Mouse (Mus musculus): ENCODE data around the gene Ckap2. TPM values are rescaled to one million over a fixed set of nuclear protein-coding genes. Genes with fewer than 3 reads are reported as not detected.

Gene Ckap2
- 74.0 and 77.1 TPM in 2 replicates for polyA plus RNA-seq (2014; fragmentation: Nextera tagmentation; extraction: Ambion mirVana)

GRCm38 (mm10) chr8:22185431-22186397 is at the start of gene Ckap2:
Ckap2 (minus strand) TSS chr8:22185819.
- H3K4me3 ChIP-seq (ENCODE audit: low read depth, low read length) = peak within 1 kb of the TSS; percentile 79
- ATAC-seq (ENCODE audit: low FRiP score) (peak; percentile 98), DNase-seq (ENCODE audit: low spot score, missing footprints) (peak; percentile 99)
- no peaks in the 10 kb centered on the region for H3K36me3 ChIP-seq (ENCODE audit: control insufficient read depth, insufficient read depth, low read length)
- 3% methylated on average over 62 of the region's 63 CpGs for WGBS
- H3K27me3 ChIP-seq (ENCODE audit: control insufficient read depth, insufficient read depth, low read length) = no peaks in the 10 kb centered on the region
- H3K27ac ChIP-seq (ENCODE audit: low read depth, low read length) = peak within 1 kb of the TSS; percentile 68
- H3K4me2 ChIP-seq = peak within 1 kb of the TSS; percentile 51
- no peaks in the 10 kb centered on the region for H3K9me3 ChIP-seq (ENCODE audit: control insufficient read depth, low read length)
- H3K4me1 ChIP-seq (ENCODE audit: control insufficient read depth, insufficient read depth, low read length) = peaks cover 10% of the 10 kb centered on the region
- peak within 1 kb of the TSS; percentile 85 for H3K9ac ChIP-seq (ENCODE audit: low read length)

DNA sequence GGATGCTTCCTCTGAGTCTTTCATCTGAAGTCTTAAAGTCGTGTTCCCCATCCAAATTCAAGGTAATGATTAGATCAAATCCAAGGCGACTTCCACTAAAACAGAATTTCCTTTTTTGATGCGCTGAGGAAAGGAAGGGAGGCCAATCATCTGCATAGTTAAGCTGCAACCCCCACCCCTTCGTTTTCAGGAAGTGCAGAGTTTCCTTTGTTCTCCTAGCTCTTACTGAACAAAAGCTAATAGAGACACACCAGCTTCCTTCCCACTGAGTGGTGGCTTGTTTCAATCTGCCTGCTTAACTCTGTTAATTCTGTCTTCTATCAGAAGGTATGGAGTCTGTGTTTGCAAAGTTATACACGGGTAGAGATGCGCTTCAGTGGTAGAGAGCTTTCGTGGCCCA is 43.0 kb upstream of the Ckap2 start:
- ATAC-seq (ENCODE audit: low FRiP score) (no peak), DNase-seq (ENCODE audit: low spot score, missing footprints) (no peak)
- no peaks in the 10 kb centered on the region for H3K36me3 ChIP-seq (ENCODE audit: control insufficient read depth, insufficient read depth, low read length)

GRCm38 (mm10) chr8:22227061-22227877 is 41.6 kb upstream of the Ckap2 start, which contains the start of gene Thsd1:
Thsd1 (plus strand) TSS chr8:22227313.
- peak within 1 kb of the TSS; percentile 46 for H3K4me3 ChIP-seq (ENCODE audit: low read depth, low read length)
- peak; percentile 90 for ATAC-seq (ENCODE audit: low FRiP score)
- WGBS = under 1% methylated on average over 36 of the region's 39 CpGs
- peaks cover 2% of the 10 kb centered on the region; the same call in 1 of the 2 replicates for H3K27me3 ChIP-seq (ENCODE audit: control insufficient read depth, insufficient read depth, low read length)
- no peaks in the 10 kb centered on the region for H3K36me3 ChIP-seq (ENCODE audit: control insufficient read depth, insufficient read depth, low read length)
- H3K27ac ChIP-seq (ENCODE audit: low read depth, low read length) = no peak within 1 kb of the TSS
- DNase-seq (ENCODE audit: low spot score, missing footprints) = peak; percentile 96
- no peaks in the 10 kb centered on the region for H3K9me3 ChIP-seq (ENCODE audit: control insufficient read depth, low read length)
- H3K4me2 ChIP-seq = peak within 1 kb of the TSS; percentile 91
- peaks cover 3% of the 10 kb centered on the region; the same call in 1 of the 2 replicates for H3K4me1 ChIP-seq (ENCODE audit: control insufficient read depth, insufficient read depth, low read length)
- peak within 1 kb of the TSS; percentile 56; the same call in 1 of the 2 replicates for H3K9ac ChIP-seq (ENCODE audit: low read length)

More for the DNA sequence above, 43.0 kb upstream of the Ckap2 start:
- Histone ChIP-seq H3K4me3 (ENCODE audit: low read depth, low read length) (no peak overlapping the region), H3K4me1 (ENCODE audit: control insufficient read depth, insufficient read depth, low read length) (peaks cover 3% of the 10 kb centered on the region; the same call in 1 of the 2 replicates), H3K4me2 (no peak overlapping the region), H3K9ac (ENCODE audit: low read length) (no peak overlapping the region), H3K9me3 (ENCODE audit: control insufficient read depth, low read length) (no peaks in the 10 kb centered on the region), H3K27ac (ENCODE audit: low read depth, low read length) (no peak overlapping the region), H3K27me3 (ENCODE audit: control insufficient read depth, insufficient read depth, low read length) (peaks cover 2% of the 10 kb centered on the region; the same call in 1 of the 2 replicates)
- 28% methylated on average over 7 of the region's 7 CpGs for WGBS

GRCm38 (mm10) chr8:22226361-22226760 is 40.7 kb upstream of the Ckap2 start:
- DNase-seq (ENCODE audit: low spot score, missing footprints) = no peak
- peaks cover 3% of the 10 kb centered on the region; the same call in 1 of the 2 replicates for H3K4me1 ChIP-seq (ENCODE audit: control insufficient read depth, insufficient read depth, low read length)
- H3K27me3 ChIP-seq (ENCODE audit: control insufficient read depth, insufficient read depth, low read length) = peaks cover 2% of the 10 kb centered on the region; the same call in 1 of the 2 replicates
- H3K9ac ChIP-seq (ENCODE audit: low read length) = no peak overlapping the region
- H3K4me3 ChIP-seq (ENCODE audit: low read depth, low read length) = no peak overlapping the region
- WGBS = 70% methylated on average over 8 of the region's 8 CpGs
- no peaks in the 10 kb centered on the region for H3K36me3 ChIP-seq (ENCODE audit: control insufficient read depth, insufficient read depth, low read length)
- H3K27ac ChIP-seq (ENCODE audit: low read depth, low read length) = no peak overlapping the region
- no peak for ATAC-seq (ENCODE audit: low FRiP score)
- H3K9me3 ChIP-seq (ENCODE audit: control insufficient read depth, low read length) = no peaks in the 10 kb centered on the region
- H3K4me2 ChIP-seq = no peak overlapping the region

DNA sequence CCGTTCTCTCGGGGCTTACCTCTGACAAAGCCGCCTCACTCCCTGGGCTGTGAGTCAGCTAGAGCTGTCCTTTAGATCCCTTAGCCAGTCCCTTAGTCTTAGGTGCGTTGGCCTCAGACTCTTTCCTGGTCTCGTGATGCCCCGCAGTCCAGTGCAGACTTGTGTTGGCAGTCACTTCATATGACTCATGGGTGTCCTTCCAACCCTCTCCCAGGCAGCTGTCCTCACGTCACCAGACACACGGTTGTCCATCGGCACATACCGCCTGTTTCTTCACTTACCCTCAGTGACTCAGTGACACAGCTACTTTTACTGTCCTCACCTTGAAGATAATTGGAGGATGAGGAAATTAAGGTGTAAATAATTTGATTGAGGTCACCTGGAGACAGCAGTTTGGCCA is 29.2 kb upstream of the Ckap2 start:
- Histone ChIP-seq H3K9me3 (ENCODE audit: control insufficient read depth, low read length) (no peaks in the 10 kb centered on the region), H3K27ac (ENCODE audit: low read depth, low read length) (no peak overlapping the region), H3K36me3 (ENCODE audit: control insufficient read depth, insufficient read depth, low read length) (peaks cover 8% of the 10 kb centered on the region; the same call in 1 of the 2 replicates), H3K4me2 (no peak overlapping the region), H3K4me1 (ENCODE audit: control insufficient read depth, insufficient read depth, low read length) (no peaks in the 10 kb centered on the region), H3K4me3 (ENCODE audit: low read depth, low read length) (no peak overlapping the region), H3K27me3 (ENCODE audit: control insufficient read depth, insufficient read depth, low read length) (no peaks in the 10 kb centered on the region), H3K9ac (ENCODE audit: low read length) (no peak overlapping the region)
- no peak for ATAC-seq (ENCODE audit: low FRiP score)
- 97% methylated on average over 10 of the region's 10 CpGs for WGBS
- no peak for DNase-seq (ENCODE audit: low spot score, missing footprints)

DNA sequence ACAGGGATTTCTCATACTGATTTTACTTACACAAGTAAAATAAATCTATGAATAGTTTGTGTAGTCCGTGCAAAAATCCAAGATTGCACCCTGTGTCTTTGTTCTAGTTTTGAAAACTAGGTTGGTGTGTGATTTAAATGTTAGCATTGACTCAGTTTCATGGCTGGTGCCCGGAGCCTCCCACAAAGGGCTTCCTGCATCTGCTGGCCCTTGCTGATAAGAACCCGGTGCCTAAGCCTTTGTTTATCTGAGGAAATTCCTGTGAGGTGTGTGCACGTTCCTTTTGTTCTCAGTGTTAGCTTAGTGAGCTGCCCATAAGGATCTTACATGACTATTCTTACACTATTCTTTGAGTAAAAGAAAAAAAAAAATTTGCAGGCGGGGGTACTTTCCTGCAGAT is 23.4 kb upstream of the Ckap2 start:
- H3K4me2 ChIP-seq = no peak overlapping the region
- H3K4me1 ChIP-seq (ENCODE audit: control insufficient read depth, insufficient read depth, low read length) = no peaks in the 10 kb centered on the region
- H3K27ac ChIP-seq (ENCODE audit: low read depth, low read length) = no peak overlapping the region
- no peak overlapping the region for H3K4me3 ChIP-seq (ENCODE audit: low read depth, low read length)
- DNase-seq (ENCODE audit: low spot score, missing footprints) (no peak), ATAC-seq (ENCODE audit: low FRiP score) (no peak)
- H3K36me3 ChIP-seq (ENCODE audit: control insufficient read depth, insufficient read depth, low read length) = peaks cover 6% of the 10 kb centered on the region; the same call in 1 of the 2 replicates
- no peaks in the 10 kb centered on the region for H3K27me3 ChIP-seq (ENCODE audit: control insufficient read depth, insufficient read depth, low read length)
- no peak overlapping the region for H3K9ac ChIP-seq (ENCODE audit: low read length)
- 61% methylated on average over 5 of the region's 5 CpGs for WGBS
- no peaks in the 10 kb centered on the region for H3K9me3 ChIP-seq (ENCODE audit: control insufficient read depth, low read length)

DNA sequence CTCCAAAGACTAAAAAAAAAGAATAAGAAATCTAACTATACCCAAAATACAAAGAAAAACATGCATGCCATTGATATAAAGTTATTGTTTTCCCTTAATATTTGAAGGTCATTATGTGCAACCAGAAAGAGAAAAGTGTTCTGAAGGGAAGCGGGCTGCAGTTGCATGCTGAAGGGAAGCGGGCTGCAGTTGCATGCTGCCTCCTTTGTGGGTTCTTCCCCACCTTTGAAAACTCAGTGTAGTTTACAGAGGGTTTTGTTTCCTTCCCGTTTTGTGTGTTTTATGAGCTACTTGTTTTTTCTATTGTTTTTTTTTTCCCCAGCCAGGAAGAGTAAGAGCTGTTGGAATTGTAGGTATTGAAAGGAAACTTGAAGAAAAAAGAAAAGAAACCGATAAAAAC is 21.9 kb upstream of the Ckap2 start:
- Histone ChIP-seq H3K9me3 (ENCODE audit: control insufficient read depth, low read length) (no peaks in the 10 kb centered on the region), H3K9ac (ENCODE audit: low read length) (no peak overlapping the region), H3K27me3 (ENCODE audit: control insufficient read depth, insufficient read depth, low read length) (no peaks in the 10 kb centered on the region), H3K36me3 (ENCODE audit: control insufficient read depth, insufficient read depth, low read length) (peaks cover 6% of the 10 kb centered on the region; the same call in 1 of the 2 replicates), H3K4me1 (ENCODE audit: control insufficient read depth, insufficient read depth, low read length) (no peaks in the 10 kb centered on the region), H3K27ac (ENCODE audit: low read depth, low read length) (no peak overlapping the region), H3K4me3 (ENCODE audit: low read depth, low read length) (no peak overlapping the region), H3K4me2 (no peak overlapping the region)
- WGBS = 87% methylated on average over 4 of the region's 4 CpGs
- no peak for DNase-seq (ENCODE audit: low spot score, missing footprints)
- ATAC-seq (ENCODE audit: low FRiP score) = no peak

GRCm38 (mm10) chr8:22199481-22199880 is 13.9 kb upstream of the Ckap2 start:
- DNase-seq (ENCODE audit: low spot score, missing footprints) (no peak), ATAC-seq (ENCODE audit: low FRiP score) (no peak)
- H3K27me3 ChIP-seq (ENCODE audit: control insufficient read depth, insufficient read depth, low read length) = no peaks in the 10 kb centered on the region
- no peak overlapping the region for H3K4me2 ChIP-seq
- peaks cover 9% of the 10 kb centered on the region for H3K36me3 ChIP-seq (ENCODE audit: control insufficient read depth, insufficient read depth, low read length)
- no peak overlapping the region for H3K4me3 ChIP-seq (ENCODE audit: low read depth, low read length)
- H3K9me3 ChIP-seq (ENCODE audit: control insufficient read depth, low read length) = no peaks in the 10 kb centered on the region
- no peak overlapping the region for H3K9ac ChIP-seq (ENCODE audit: low read length)
- no peaks in the 10 kb centered on the region for H3K4me1 ChIP-seq (ENCODE audit: control insufficient read depth, insufficient read depth, low read length)
- 97% methylated on average over 8 of the region's 8 CpGs for WGBS
- H3K27ac ChIP-seq (ENCODE audit: low read depth, low read length) = no peak overlapping the region

Measured in midbrain, embryonic 11.5 days (tissue).